Mouse (Mus musculus) midbrain, postnatal 0 days (tissue): ENCODE results near the gene Nipal3. TPM values are rescaled to one million over a fixed set of nuclear protein-coding genes. Genes with fewer than 3 reads are reported as not detected.

Source experiments
- ATAC-seq: fragments of 200-750 bp; cut with Nextera tagmentation; 2 replicates; pipeline ENCODE4 v1.8.0; 2017; ENCODE audit warnings: moderate number of reproducible peaks, mild to moderate bottlenecking, moderate TSS enrichment, moderate library complexity; ENCODE audit not compliant: low FRiP score
- DNase-seq: peaks from one replicate; pipeline ENCODE4 v3.0.0-alpha.2; 2015; ENCODE audit warnings: low spot score
- H3K27ac ChIP-seq: fragments of 300-500 bp; sonication (generic); 2 replicates; pipeline ENCODE4 v1.5.1; 2014; ENCODE audit warnings: low read depth, mild to moderate bottlenecking, low read length, mixed read lengths
- H3K27me3 ChIP-seq: fragments of 300-500 bp; sonication (generic); 2 replicates; pipeline ENCODE4 v1.6.1; 2014; ENCODE audit warnings: low read length, control low read depth, mixed read lengths; ENCODE audit not compliant: insufficient read depth
- H3K36me3 ChIP-seq: fragments of 300-500 bp; sonication (generic); 2 replicates; pipeline ENCODE4 v1.6.1; 2014; ENCODE audit warnings: low read length, control low read depth, mixed read lengths; ENCODE audit not compliant: insufficient read depth
- H3K4me1 ChIP-seq: fragments of 300-500 bp; sonication (generic); 2 replicates; pipeline ENCODE4 v1.6.1; 2014; ENCODE audit warnings: mild to moderate bottlenecking, control low read depth, antibody characterized with exemption, low read length, mixed read lengths; ENCODE audit not compliant: insufficient read depth
- H3K4me2 ChIP-seq: fragments of 300-500 bp; sonication (generic); 2 replicates; pipeline ENCODE4 v1.6.1; 2014; ENCODE audit warnings: low read depth, mild to moderate bottlenecking, low read length, mixed read lengths; ENCODE audit not compliant: poor library complexity, severe bottlenecking
- H3K4me3 ChIP-seq: fragments of 300-500 bp; sonication (generic); 2 replicates; pipeline ENCODE4 v1.5.1; 2014; ENCODE audit warnings: low read depth, mild to moderate bottlenecking, low read length, moderate library complexity
- H3K9ac ChIP-seq: fragments of 300-500 bp; sonication (generic); replicated peaks from 2 replicates; pipeline ENCODE4 v1.6.1; 2014; ENCODE audit warnings: mild to moderate bottlenecking, low read length, moderate library complexity, mixed read lengths; ENCODE audit not compliant: poor library complexity, severe bottlenecking
- H3K9me3 ChIP-seq: fragments of 300-500 bp; sonication (generic); 2 replicates; pipeline ENCODE4 v1.6.1; 2016; ENCODE audit warnings: low read length, control low read depth
- CTCF ChIP-seq: IDR thresholded peaks from 2 replicates; pipeline ENCODE4 v1.5.1; 2016; ENCODE audit warnings: antibody characterized with exemption, mild to moderate bottlenecking
- WGBS: fragments of 180-500 bp; shearing (Covaris S2); extraction: QIAGEN DNeasy Blood & Tissue Kit; methylation state at CpG from one replicate; pipeline ENCODE4 v1.1.7; 2014; 5-methylcytosine and 5-hydroxymethylcytosine counted together
- polyA plus RNA-seq: library from polyadenylated mRNA; unstranded; fragments of >200 nt; fragmentation: Nextera tagmentation; extraction: Ambion mirVana; gene quantifications from 2 replicates; pipeline ENCODE4 v1.2.1, GENCODE M21; 2015
- total RNA-seq: library from RNA; depleted of rRNA; stranded (reverse); fragments of >200 nt; gene quantifications from 2 replicates; pipeline ENCODE4 v1.2.3, GENCODE M21; 2014

Gene Nipal3
- total and polyA plus RNA-seq, 2 experiments from 2014 or later: 10.9 to 132 TPM

DNA sequence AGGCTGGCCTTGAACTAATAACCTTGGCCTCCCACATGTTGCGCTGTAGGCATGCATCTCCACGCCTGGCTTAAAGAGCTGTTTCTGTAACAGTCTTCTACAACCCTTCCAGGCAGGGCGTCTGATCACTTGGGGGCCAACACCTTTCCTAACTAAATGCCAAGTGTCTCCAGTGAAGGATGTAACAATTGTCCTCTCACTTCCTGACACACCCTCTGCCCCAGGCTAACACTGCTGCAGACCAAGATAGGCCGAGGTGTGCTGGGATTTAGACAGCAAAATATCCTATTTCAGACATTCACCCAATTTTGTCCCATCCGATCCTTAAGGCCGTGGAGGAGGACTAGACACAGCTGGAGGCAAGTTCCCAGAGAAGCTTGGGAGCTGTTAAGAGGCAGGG lies 41.7 kb downstream of the Nipal3 start:
- no peak overlapping the region for H3K9ac ChIP-seq
- DNase-seq (no peak), ATAC-seq (no peak)
- H3K9me3 ChIP-seq: no peaks in the 10 kb centered on the region
- WGBS: 86% methylated on average over 6 of the region's 6 CpGs
- H3K4me2 ChIP-seq: no peak overlapping the region
- no peak overlapping the region for H3K4me3 ChIP-seq
- no peaks in the 10 kb centered on the region for H3K4me1 ChIP-seq
- no peak for TF ChIP-seq CTCF
- H3K36me3 ChIP-seq: peaks cover 6% of the 10 kb centered on the region; the same call in 1 of the 2 replicates
- H3K27me3 ChIP-seq: no peaks in the 10 kb centered on the region
- H3K27ac ChIP-seq: no peak overlapping the region

- Histone ChIP-seq H3K4me2 (no peak overlapping the region; the same call in 1 of the 2 replicates), H3K27ac (no peak overlapping the region), H3K9me3 (no peaks in the 10 kb centered on the region), H3K36me3 (peaks cover 6% of the 10 kb centered on the region; the same call in 1 of the 2 replicates), H3K9ac (0 out of 2 replicates have a peak overlapping the region, but pooled peaks have one; percentile 19), H3K4me3 (no peak overlapping the region), H3K27me3 (no peaks in the 10 kb centered on the region), H3K4me1 (no peaks in the 10 kb centered on the region)
- TF ChIP-seq CTCF: no peak
- ATAC-seq (no peak), DNase-seq (no peak)
- 40% methylated on average over 18 of the region's 18 CpGs for WGBS
Observed at GRCm38 (mm10) chr4:135451360-135452015, 43.4 kb downstream of the Nipal3 start.

- Histone ChIP-seq H3K27ac (no peak overlapping the region), H3K4me2 (no peak overlapping the region), H3K36me3 (no peaks in the 10 kb centered on the region), H3K27me3 (no peaks in the 10 kb centered on the region), H3K4me1 (no peaks in the 10 kb centered on the region), H3K9ac (no peak overlapping the region), H3K9me3 (no peaks in the 10 kb centered on the region), H3K4me3 (no peak overlapping the region)
- DNase-seq (no peak), ATAC-seq (no peak)
- WGBS: 84% methylated on average over 5 of the region's 5 CpGs
- TF ChIP-seq CTCF: no peak
Observed at GRCm38 (mm10) chr4:135442473-135442872, 52.4 kb downstream of the Nipal3 start.

GRCm38 (mm10) chr4:135439904-135440522 lies 54.8 kb downstream of the Nipal3 start:
- peak; percentile 38 for DNase-seq
- ATAC-seq: no peak
- 59% methylated on average over 9 of the region's 9 CpGs for WGBS
- Histone ChIP-seq H3K36me3 (no peaks in the 10 kb centered on the region), H3K27ac (no peak overlapping the region), H3K4me2 (no peak overlapping the region), H3K27me3 (no peaks in the 10 kb centered on the region), H3K4me3 (no peak overlapping the region), H3K4me1 (no peaks in the 10 kb centered on the region), H3K9ac (no peak overlapping the region), H3K9me3 (no peaks in the 10 kb centered on the region)
- TF ChIP-seq CTCF: peak; percentile 74

DNA sequence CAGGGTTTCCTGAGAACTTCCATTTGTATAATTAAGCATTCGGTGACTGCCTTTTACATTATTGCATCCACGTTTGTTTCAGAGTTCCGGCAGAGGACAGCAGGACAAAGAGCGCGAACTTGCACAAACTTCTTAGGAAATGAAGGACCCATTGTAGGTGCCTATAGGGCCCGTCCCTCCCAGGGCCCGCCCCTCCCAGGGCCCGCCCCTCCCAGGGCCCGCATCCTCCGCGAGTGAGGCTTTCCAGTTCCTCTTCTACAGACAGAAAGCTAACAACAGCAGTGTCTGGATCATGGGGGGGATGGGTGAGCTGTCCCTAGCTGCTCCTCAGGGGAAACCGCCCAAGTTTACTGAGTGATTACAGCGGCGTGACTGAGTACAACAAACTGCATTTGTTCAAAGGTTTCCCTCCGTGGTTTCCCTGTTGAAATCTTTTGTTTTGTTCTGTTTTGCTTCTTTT lies 55.6 kb downstream of the Nipal3 start:
- H3K36me3 ChIP-seq: no peaks in the 10 kb centered on the region
- no peak overlapping the region for H3K27ac ChIP-seq
- no peaks in the 10 kb centered on the region for H3K4me1 ChIP-seq
- TF ChIP-seq CTCF: no peak
- H3K4me2 ChIP-seq: peak overlapping the region; percentile 20
- DNase-seq (peak; percentile 9), ATAC-seq (no peak)
- H3K27me3 ChIP-seq: no peaks in the 10 kb centered on the region
- H3K9ac ChIP-seq: no peak overlapping the region
- WGBS: 7% methylated on average over 15 of the region's 15 CpGs
- H3K9me3 ChIP-seq: no peaks in the 10 kb centered on the region
- no peak overlapping the region for H3K4me3 ChIP-seq

- no peaks in the 10 kb centered on the region for H3K27me3 ChIP-seq
- DNase-seq: no peak
Observed at GRCm38 (mm10) chr4:135437924-135438323, 56.9 kb downstream of the Nipal3 start.

More at GRCm38 (mm10) chr4:135437924-135438323, 56.9 kb downstream of the Nipal3 start:
- Histone ChIP-seq H3K4me1 (no peaks in the 10 kb centered on the region), H3K9me3 (no peaks in the 10 kb centered on the region), H3K4me3 (no peak overlapping the region), H3K9ac (no peak overlapping the region), H3K4me2 (no peak overlapping the region), H3K27ac (no peak overlapping the region), H3K36me3 (no peaks in the 10 kb centered on the region)
- ATAC-seq: no peak
- TF ChIP-seq CTCF: no peak
